Mouse (Mus musculus) olfactory bulb, adult 2 months (tissue): Measurements from ENCODE around the gene Dctn2. TPM values are rescaled to one million over a fixed set of nuclear protein-coding genes. Genes with fewer than 3 reads are reported as not detected.

Experiments
- H3K27ac ChIP-seq: fragments of 200-500 bp; 2 replicates; pipeline ENCODE4 v1.5.1; 2012; ENCODE audit warnings: low read depth, low read length; ENCODE audit not compliant: insufficient read depth
- H3K4me1 ChIP-seq: fragments of 200-500 bp; 2 replicates; pipeline ENCODE4 v1.6.1; 2012; ENCODE audit warnings: low read length; ENCODE audit not compliant: control insufficient read depth, insufficient read depth
- H3K4me3 ChIP-seq: fragments of 200-500 bp; 2 replicates; pipeline ENCODE4 v1.5.1; 2012; ENCODE audit warnings: mild to moderate bottlenecking, low read depth, low read length, moderate library complexity; ENCODE audit not compliant: insufficient read depth
- CTCF ChIP-seq: fragments of 200-500 bp; IDR thresholded peaks from 2 replicates; pipeline ENCODE4 v1.5.1; 2012; ENCODE audit warnings: low read depth, mild to moderate bottlenecking, low read length, moderate library complexity; ENCODE audit not compliant: insufficient read depth
- POLR2A ChIP-seq: fragments of 200-500 bp; IDR thresholded peaks from 2 replicates; pipeline ENCODE4 v1.6.1; 2012; ENCODE audit warnings: mild to moderate bottlenecking, low read depth, low read length, moderate library complexity; ENCODE audit not compliant: insufficient read depth
- WGBS: fragments of 180-500 bp; shearing (Covaris S2); methylation state at CpG from one replicate; pipeline ENCODE4 v1.1.7; 2018; 5-methylcytosine and 5-hydroxymethylcytosine counted together
- polyA plus RNA-seq: library from polyadenylated mRNA; stranded (reverse); fragments of >200 nt; gene quantifications from 2 replicates; pipeline ENCODE4 v1.2.4, GENCODE M21; 2012; ENCODE audit warnings: low replicate concordance; ENCODE audit not compliant: missing spikeins, insufficient read depth, insufficient read length

Gene Dctn2
- polyA plus RNA-seq, 1 experiment: not detected

GRCm38 (mm10) chr10:127317277-127317676 is 51.1 kb downstream of the Dctn2 start:
- no peak overlapping the region for H3K27ac ChIP-seq
- H3K4me1 ChIP-seq: no peaks in the 10 kb centered on the region
- TF ChIP-seq CTCF (no peak), POLR2A (no peak)
- H3K4me3 ChIP-seq: no peak overlapping the region
- WGBS: 86% methylated on average over 2 of the region's 2 CpGs

GRCm38 (mm10) chr10:127318009-127318408 is 51.8 kb downstream of the Dctn2 start:
- Histone ChIP-seq H3K4me1 (no peaks in the 10 kb centered on the region), H3K4me3 (no peak overlapping the region), H3K27ac (no peak overlapping the region)
- WGBS: 46% methylated on average over 4 of the region's 4 CpGs
- TF ChIP-seq CTCF (no peak), POLR2A (no peak)

- H3K27ac ChIP-seq: no peak overlapping the region
- 80% methylated on average over 7 of the region's 7 CpGs for WGBS
- TF ChIP-seq CTCF: no peak
- no peak for TF ChIP-seq POLR2A
- no peaks in the 10 kb centered on the region for H3K4me1 ChIP-seq
- no peak overlapping the region for H3K4me3 ChIP-seq
Measured at GRCm38 (mm10) chr10:127319969-127320368, 53.8 kb downstream of the Dctn2 start.

- H3K27ac ChIP-seq: no peak within 1 kb of the TSS
- TF ChIP-seq POLR2A (no peak), CTCF (no peak)
- WGBS: 83% methylated on average over 3 of the region's 3 CpGs
- H3K4me3 ChIP-seq: no peak within 1 kb of the TSS
- H3K4me1 ChIP-seq: peaks cover 8% of the 10 kb centered on the region
Measured at GRCm38 (mm10) chr10:127321621-127322020, 55.5 kb downstream of the Dctn2 start, which contains the start of gene Arhgap9. Gene Arhgap9, plus strand, starts transcription at chr10:127321964.

GRCm38 (mm10) chr10:127322178-127322577 is 56.0 kb downstream of the Dctn2 start:
- WGBS: 85% methylated on average over 13 of the region's 13 CpGs
- Histone ChIP-seq H3K27ac (no peak overlapping the region), H3K4me3 (no peak overlapping the region), H3K4me1 (peaks cover 12% of the 10 kb centered on the region)
- TF ChIP-seq CTCF: no peak
- no peak for TF ChIP-seq POLR2A

GRCm38 (mm10) chr10:127322669-127323068 is 56.5 kb downstream of the Dctn2 start:
- WGBS: 87% methylated on average over 4 of the region's 4 CpGs
- Histone ChIP-seq H3K27ac (no peak overlapping the region), H3K4me1 (peaks cover 12% of the 10 kb centered on the region), H3K4me3 (no peak overlapping the region)
- no peak for TF ChIP-seq POLR2A
- TF ChIP-seq CTCF: no peak

- Histone ChIP-seq H3K4me3 (no peak overlapping the region), H3K27ac (no peak overlapping the region), H3K4me1 (peaks cover 12% of the 10 kb centered on the region)
- WGBS: 81% methylated on average over 17 of the region's 17 CpGs
- no peak for TF ChIP-seq CTCF
- TF ChIP-seq POLR2A: no peak
Measured at GRCm38 (mm10) chr10:127323131-127323855, 57.1 kb downstream of the Dctn2 start.

- WGBS: 13% methylated on average over 7 of the region's 7 CpGs
- no peak overlapping the region for H3K4me3 ChIP-seq
- TF ChIP-seq CTCF (no peak), POLR2A (no peak)
- no peak overlapping the region for H3K27ac ChIP-seq
- peaks cover 12% of the 10 kb centered on the region for H3K4me1 ChIP-seq
Measured at GRCm38 (mm10) chr10:127324495-127324894, 58.3 kb downstream of the Dctn2 start.

GRCm38 (mm10) chr10:127325454-127326016 is 59.4 kb downstream of the Dctn2 start:
- TF ChIP-seq CTCF (no peak), POLR2A (no peak)
- Histone ChIP-seq H3K27ac (no peak overlapping the region), H3K4me3 (no peak overlapping the region), H3K4me1 (peaks cover 18% of the 10 kb centered on the region)
- whole genome bisulfite sequencing: 58% methylated on average over 14 of the region's 14 CpGs
